Mouse (Mus musculus) neural tube, embryonic 13.5 days (tissue): Measurements from ENCODE around the gene Olfr1145. TPM values are rescaled to one million over a fixed set of nuclear protein-coding genes. Genes with fewer than 3 reads are reported as not detected.

Source experiments
- ATAC-seq: fragments of 200-750 bp; cut with Nextera tagmentation; 2 replicates; pipeline ENCODE4 v1.8.0; 2017; ENCODE audit warnings: low read depth, mild to moderate bottlenecking, moderate TSS enrichment, moderate library complexity
- H3K27ac ChIP-seq: fragments of 300-500 bp; sonication (generic); replicated peaks from 2 replicates; pipeline ENCODE4 v1.5.1; 2015; ENCODE audit warnings: moderate library complexity, mild to moderate bottlenecking, inconsistent platforms
- H3K27me3 ChIP-seq: fragments of 300-500 bp; sonication (generic); 2 replicates; pipeline ENCODE4 v1.6.1; 2015; ENCODE audit warnings: mild to moderate bottlenecking, inconsistent platforms
- H3K36me3 ChIP-seq: fragments of 300-500 bp; sonication (generic); 2 replicates; pipeline ENCODE4 v1.6.1; 2015; ENCODE audit warnings: mild to moderate bottlenecking, inconsistent platforms
- H3K4me1 ChIP-seq: fragments of 300-500 bp; sonication (generic); replicated peaks from 2 replicates; pipeline ENCODE4 v1.6.1; 2015; ENCODE audit warnings: inconsistent platforms
- H3K4me2 ChIP-seq: fragments of 300-500 bp; sonication (generic); 2 replicates; pipeline ENCODE4 v1.6.1; 2015; ENCODE audit warnings: inconsistent platforms, mild to moderate bottlenecking, moderate library complexity
- H3K4me3 ChIP-seq: fragments of 300-500 bp; sonication (generic); 2 replicates; pipeline ENCODE4 v1.5.1; 2015; ENCODE audit warnings: mild to moderate bottlenecking, inconsistent platforms
- H3K9ac ChIP-seq: fragments of 300-500 bp; sonication (generic); 2 replicates; pipeline ENCODE4 v1.6.1; 2015; ENCODE audit warnings: moderate library complexity, mild to moderate bottlenecking, inconsistent platforms
- H3K9me3 ChIP-seq: fragments of 300-500 bp; sonication (generic); 2 replicates; pipeline ENCODE4 v1.6.1; 2016; ENCODE audit warnings: inconsistent platforms
- WGBS: fragments of 180-500 bp; shearing (Covaris S2); methylation state at CpG from one replicate; pipeline ENCODE4 v1.1.7; 2015; 5-methylcytosine and 5-hydroxymethylcytosine counted together
- polyA plus RNA-seq: library from polyadenylated mRNA; unstranded; fragments of >200 nt; fragmentation: Nextera tagmentation; extraction: Ambion mirVana; gene quantifications from 2 replicates; pipeline ENCODE4 v1.2.1, GENCODE M21; 2015

Gene Olfr1145
- polyA plus RNA-seq: not detected in 2 replicates

DNA sequence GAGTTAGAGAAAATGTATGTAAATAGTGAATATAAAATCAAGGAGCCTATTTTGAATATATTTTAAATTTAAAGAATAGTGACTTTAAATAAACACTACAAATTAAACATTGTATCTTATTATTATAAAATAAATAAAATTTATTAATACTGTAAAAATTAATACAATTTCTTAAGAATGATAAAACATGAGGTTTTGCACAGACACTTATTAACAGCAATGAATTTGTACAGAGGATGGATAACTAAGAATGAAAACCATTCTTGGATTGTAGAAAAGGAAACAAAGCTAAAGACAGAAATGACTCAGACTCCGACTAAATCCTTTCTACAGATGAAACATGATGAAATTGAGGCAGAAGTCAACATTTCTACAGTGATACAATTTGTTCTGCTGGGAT lies at the start of gene Olfr1145:
Olfr1145 (plus strand) TSS at position 301 of the 400 bp plus-strand sequence.
- Histone ChIP-seq H3K9me3 (no peaks in the 10 kb centered on the region), H3K4me1 (no peaks in the 10 kb centered on the region), H3K9ac (no peak within 1 kb of the TSS), H3K36me3 (no peaks in the 10 kb centered on the region), H3K4me2 (no peak within 1 kb of the TSS), H3K4me3 (no peak within 1 kb of the TSS), H3K27ac (no peak within 1 kb of the TSS), H3K27me3 (no peaks in the 10 kb centered on the region)
- no peak for ATAC-seq
- 88% methylated on average over 1 of the region's 1 CpGs for WGBS

DNA sequence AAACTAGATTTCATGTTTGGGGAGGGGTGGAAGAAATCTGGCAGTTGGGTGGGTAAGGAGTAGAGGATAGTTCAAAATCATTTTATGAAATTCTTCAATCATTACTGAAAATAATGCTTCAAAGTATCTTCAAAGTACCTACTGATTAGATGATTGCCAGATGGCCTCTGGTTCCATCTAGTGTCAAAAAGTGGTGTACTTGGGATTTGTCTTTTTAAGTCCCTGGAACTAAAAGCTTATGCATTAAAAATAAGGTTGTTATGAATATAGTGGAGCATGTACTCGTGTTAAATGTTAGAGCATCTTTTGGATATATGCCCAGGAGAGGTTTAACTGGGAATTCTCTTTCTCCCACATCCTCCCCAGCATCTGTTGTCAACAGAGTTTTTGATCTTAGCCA lies 33.5 kb upstream of the Olfr1145 start:
- no peaks in the 10 kb centered on the region for H3K36me3 ChIP-seq
- no peak overlapping the region for H3K4me2 ChIP-seq
- no peaks in the 10 kb centered on the region for H3K9me3 ChIP-seq
- H3K27ac ChIP-seq: no peak overlapping the region
- no peak overlapping the region for H3K9ac ChIP-seq
- ATAC-seq: no peak
- H3K27me3 ChIP-seq: no peaks in the 10 kb centered on the region
- H3K4me1 ChIP-seq: no peaks in the 10 kb centered on the region
- 45% methylated on average over 1 of the region's 1 CpGs for WGBS
- H3K4me3 ChIP-seq: no peak overlapping the region

GRCm38 (mm10) chr2:87779183-87779582 lies 30.4 kb upstream of the Olfr1145 start, which contains the start of gene Olfr152:
TSS of gene Olfr152 (plus strand) at chr2:87779483.
- no peak within 1 kb of the TSS for H3K4me2 ChIP-seq
- H3K4me1 ChIP-seq: no peaks in the 10 kb centered on the region
- ATAC-seq: no peak
- no peaks in the 10 kb centered on the region for H3K9me3 ChIP-seq
- H3K36me3 ChIP-seq: no peaks in the 10 kb centered on the region
- H3K27me3 ChIP-seq: no peaks in the 10 kb centered on the region
- WGBS: 77% methylated on average over 4 of the region's 4 CpGs
- H3K9ac ChIP-seq: no peak within 1 kb of the TSS
- H3K4me3 ChIP-seq: no peak within 1 kb of the TSS
- H3K27ac ChIP-seq: no peak within 1 kb of the TSS

DNA sequence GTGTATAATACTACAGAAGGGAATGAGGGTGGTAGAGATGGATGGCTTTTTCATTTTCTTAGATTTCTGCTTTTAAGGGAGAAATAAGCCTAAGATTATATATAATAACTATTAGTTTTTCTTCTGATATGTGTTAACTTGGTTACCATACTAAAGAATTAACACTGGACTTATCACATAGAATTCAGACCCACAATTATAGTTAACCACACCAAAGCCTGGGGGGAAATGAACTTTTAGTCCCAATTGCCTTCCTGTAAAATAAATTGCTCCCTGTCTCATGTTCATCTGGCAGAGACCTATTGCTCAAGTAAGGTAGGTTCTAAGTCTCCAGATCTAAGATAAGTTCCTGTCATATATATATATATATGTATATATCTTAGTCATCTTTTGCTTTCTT lies 9.3 kb upstream of the Olfr1145 start, which contains the start of gene Olfr1143:
Olfr1143 (plus strand) TSS at position 301 of the 400 bp plus-strand sequence.
- no peaks in the 10 kb centered on the region for H3K9me3 ChIP-seq
- no peak within 1 kb of the TSS for H3K4me3 ChIP-seq
- H3K27me3 ChIP-seq: no peaks in the 10 kb centered on the region
- no peaks in the 10 kb centered on the region for H3K36me3 ChIP-seq
- no peaks in the 10 kb centered on the region for H3K4me1 ChIP-seq
- no peak for ATAC-seq
- no peak within 1 kb of the TSS for H3K9ac ChIP-seq
- no peak within 1 kb of the TSS for H3K27ac ChIP-seq
- no peak within 1 kb of the TSS for H3K4me2 ChIP-seq

DNA sequence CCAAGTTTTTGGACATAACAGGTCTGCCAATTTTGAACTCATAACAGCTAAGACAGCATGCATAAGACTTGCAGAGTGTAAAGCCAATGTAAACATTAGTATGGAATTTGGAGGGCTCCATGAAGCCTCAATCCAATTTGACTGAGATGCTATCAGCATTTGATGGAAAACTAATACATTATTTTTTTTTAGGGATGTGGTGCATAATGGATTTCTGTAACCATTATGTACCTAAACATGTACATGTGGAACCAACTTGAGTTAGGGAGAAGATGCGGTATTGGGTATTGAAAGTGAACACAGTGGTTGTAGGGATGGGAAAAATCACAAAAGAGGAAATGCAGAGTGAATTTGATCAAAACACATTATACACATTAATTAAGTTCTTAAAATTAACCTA lies 20.6 kb downstream of the Olfr1145 start, which contains the start of gene Olfr1148:
Olfr1148 (plus strand) TSS at position 301 of the 400 bp plus-strand sequence.
- Histone ChIP-seq H3K9ac (no peak within 1 kb of the TSS), H3K4me1 (no peaks in the 10 kb centered on the region), H3K9me3 (no peaks in the 10 kb centered on the region), H3K4me3 (no peak within 1 kb of the TSS), H3K36me3 (no peaks in the 10 kb centered on the region), H3K27me3 (no peaks in the 10 kb centered on the region), H3K4me2 (no peak within 1 kb of the TSS), H3K27ac (no peak within 1 kb of the TSS)
- WGBS: 93% methylated on average over 1 of the region's 1 CpGs
- no peak for ATAC-seq

GRCm38 (mm10) chr2:87843693-87844092 lies 34.1 kb downstream of the Olfr1145 start, which contains the start of gene Olfr1150-ps1:
TSS of gene Olfr1150-ps1 (plus strand) at chr2:87843993.
- H3K4me3 ChIP-seq: no peak within 1 kb of the TSS
- no peak within 1 kb of the TSS for H3K9ac ChIP-seq
- WGBS: 91% methylated on average over 1 of the region's 1 CpGs
- no peaks in the 10 kb centered on the region for H3K36me3 ChIP-seq
- no peak for ATAC-seq
- H3K4me1 ChIP-seq: no peaks in the 10 kb centered on the region
- H3K27me3 ChIP-seq: no peaks in the 10 kb centered on the region
- no peak within 1 kb of the TSS for H3K27ac ChIP-seq
- no peak within 1 kb of the TSS for H3K4me2 ChIP-seq
- no peaks in the 10 kb centered on the region for H3K9me3 ChIP-seq

DNA sequence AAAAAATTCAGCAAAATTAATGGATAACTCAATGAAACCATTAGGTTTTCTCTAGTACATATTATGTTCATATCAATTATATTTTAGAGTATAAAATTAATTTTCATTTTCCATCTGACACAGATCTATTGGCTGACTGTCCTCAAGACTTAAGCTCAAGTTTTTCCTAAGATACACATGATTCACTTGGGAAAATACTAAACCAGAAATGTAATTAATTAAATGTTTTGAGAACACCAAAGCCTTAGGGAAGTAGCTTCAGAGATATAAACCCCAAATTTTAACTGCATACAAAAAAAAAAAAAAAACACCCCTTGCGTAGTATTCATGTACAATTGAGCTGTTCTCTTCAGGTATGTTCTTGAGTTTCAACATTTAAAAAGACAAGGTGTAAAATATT lies 45.9 kb downstream of the Olfr1145 start, which contains the start of gene Olfr1151:
Olfr1151 (plus strand) TSS at position 301 of the 400 bp plus-strand sequence.
- Histone ChIP-seq H3K4me1 (no peaks in the 10 kb centered on the region), H3K4me2 (no peak within 1 kb of the TSS), H3K27me3 (no peaks in the 10 kb centered on the region), H3K36me3 (no peaks in the 10 kb centered on the region), H3K27ac (no peak within 1 kb of the TSS), H3K9ac (no peak within 1 kb of the TSS), H3K9me3 (no peaks in the 10 kb centered on the region), H3K4me3 (no peak within 1 kb of the TSS)
- no peak for ATAC-seq
- 84% methylated on average over 1 of the region's 1 CpGs for WGBS

Other genes starting within 250 kb of the Olfr1145 start
- not detected in 2 replicates for gene Olfr1129, start 235.9 kb upstream of the Olfr1145 start, polyA plus RNA-seq
- not detected in 2 replicates for gene Olfr1130, start 203.6 kb upstream of the Olfr1145 start, polyA plus RNA-seq
- not detected in 2 replicates for gene Olfr1131, start 182.7 kb upstream of the Olfr1145 start, polyA plus RNA-seq
- gene Olfr1132, start 172.3 kb upstream of the Olfr1145 start, polyA plus RNA-seq: not detected in 2 replicates
- not detected in 2 replicates for gene Olfr1133, start 162.4 kb upstream of the Olfr1145 start, polyA plus RNA-seq
- gene Olfr1134, start 151.4 kb upstream of the Olfr1145 start, polyA plus RNA-seq: not detected in 2 replicates
- gene Olfr1135, start 136.2 kb upstream of the Olfr1145 start, polyA plus RNA-seq: not detected in 2 replicates
- gene Olfr1136, start 115.9 kb upstream of the Olfr1145 start, polyA plus RNA-seq: not detected in 2 replicates
- gene Olfr1137, start 96.6 kb upstream of the Olfr1145 start, polyA plus RNA-seq: not detected in 2 replicates
- not detected in 2 replicates for gene Olfr1138, start 69.8 kb upstream of the Olfr1145 start, polyA plus RNA-seq
- not detected in 2 replicates for gene Olfr1140, start 66.1 kb upstream of the Olfr1145 start, polyA plus RNA-seq
- not detected in 2 replicates for gene Olfr1141, start 55.8 kb upstream of the Olfr1145 start, polyA plus RNA-seq
- not detected in 2 replicates for gene Olfr152, start 30.3 kb upstream of the Olfr1145 start, polyA plus RNA-seq
- gene Olfr1143, start 9.2 kb upstream of the Olfr1145 start, polyA plus RNA-seq: not detected in 2 replicates
- not detected in 2 replicates for gene Olfr1148, start 20.7 kb downstream of the Olfr1145 start, polyA plus RNA-seq
- gene Olfr1150-ps1, start 34.2 kb downstream of the Olfr1145 start, polyA plus RNA-seq: not detected in 2 replicates
- gene Olfr1151, start 46.0 kb downstream of the Olfr1145 start, polyA plus RNA-seq: not detected in 2 replicates
- gene Olfr1152, start 56.7 kb downstream of the Olfr1145 start, polyA plus RNA-seq: not detected in 2 replicates
- not detected in 2 replicates for gene Olfr1153, start 85.1 kb downstream of the Olfr1145 start, polyA plus RNA-seq
- not detected in 2 replicates for gene Olfr1154, start 95.3 kb downstream of the Olfr1145 start, polyA plus RNA-seq
- gene Olfr1155, start 135.3 kb downstream of the Olfr1145 start, polyA plus RNA-seq: not detected in 2 replicates
- gene Olfr1156, start 143.3 kb downstream of the Olfr1145 start, polyA plus RNA-seq: not detected in 2 replicates
- gene Olfr1157, start 158.5 kb downstream of the Olfr1145 start, polyA plus RNA-seq: not detected in 2 replicates
- not detected in 2 replicates for gene Olfr74, start 164.8 kb downstream of the Olfr1145 start, polyA plus RNA-seq
- gene Olfr1158, start 180.3 kb downstream of the Olfr1145 start, polyA plus RNA-seq: not detected in 2 replicates
- gene Olfr1160, start 198.4 kb downstream of the Olfr1145 start, polyA plus RNA-seq: not detected in 2 replicates
- not detected in 2 replicates for gene Olfr1161, start 213.0 kb downstream of the Olfr1145 start, polyA plus RNA-seq
- not detected in 2 replicates for gene Olfr73, start 227.9 kb downstream of the Olfr1145 start, polyA plus RNA-seq
- gene Olfr1162, start 241.3 kb downstream of the Olfr1145 start, polyA plus RNA-seq: not detected in 2 replicates